Mouse (Mus musculus) lung, postnatal 0 days (tissue): ENCODE measurements around the gene Ms4a5.

Source experiments
- CTCF ChIP-seq: IDR thresholded peaks from 2 replicates; pipeline ENCODE4 v1.5.1; 2016; ENCODE audit warnings: antibody characterized with exemption, mild to moderate bottlenecking
- EP300 ChIP-seq: IDR thresholded peaks from 2 replicates; pipeline ENCODE4 v1.6.1; 2016; ENCODE audit warnings: antibody characterized with exemption, mild to moderate bottlenecking, control low read depth

DNA sequence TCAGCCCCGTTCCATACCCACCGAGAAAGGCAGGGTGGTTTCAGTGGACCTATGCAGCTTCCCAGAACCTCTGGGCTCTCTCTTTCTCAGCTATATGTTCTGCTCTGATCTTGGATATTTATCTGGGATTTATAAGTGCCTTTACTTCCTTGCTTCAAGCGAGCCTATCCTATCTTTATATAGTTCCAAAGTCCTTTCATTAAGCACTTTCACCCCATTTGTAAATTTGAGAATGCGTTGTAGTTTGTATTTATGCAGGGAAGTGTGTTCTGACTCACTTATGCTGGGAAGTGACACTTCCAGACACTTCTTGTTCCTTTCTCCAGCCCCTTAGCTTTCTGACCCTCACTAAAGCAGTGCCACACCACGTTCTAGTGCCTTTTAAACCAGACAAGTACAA is 51.3 kb downstream of the Ms4a5 start, which contains the start of gene Ms4a12:
- no peak for TF ChIP-seq CTCF
- TF ChIP-seq EP300 = no peak
